Mouse (Mus musculus) liver, embryonic 15.5 days (tissue): ENCODE data around the gene Gpr65. TPM values are rescaled to one million over a fixed set of nuclear protein-coding genes. Genes with fewer than 3 reads are reported as not detected.
"Not testable (repeated sequence)": the region's sequence is repeated elsewhere in the genome, so short reads cannot be mapped to it uniquely, and the experiment has no call there.

Source experiments
- ATAC-seq: fragments of 200-750 bp; cut with Nextera tagmentation; 2 replicates; pipeline ENCODE4 v1.8.0; 2017; ENCODE audit warnings: moderate number of reproducible peaks, mild to moderate bottlenecking, moderate library complexity; ENCODE audit not compliant: insufficient read depth
- H3K27ac ChIP-seq: fragments of 300-500 bp; sonication (generic); replicated peaks from 2 replicates; pipeline ENCODE4 v1.5.1; 2015; ENCODE audit warnings: mild to moderate bottlenecking, inconsistent platforms
- H3K27me3 ChIP-seq: fragments of 300-500 bp; sonication (generic); 2 replicates; pipeline ENCODE4 v1.6.1; 2015; ENCODE audit warnings: mild to moderate bottlenecking, inconsistent platforms
- H3K36me3 ChIP-seq: fragments of 300-500 bp; sonication (generic); replicated peaks from 2 replicates; pipeline ENCODE4 v1.6.1; 2015; ENCODE audit warnings: moderate library complexity, mild to moderate bottlenecking, inconsistent platforms
- H3K4me1 ChIP-seq: fragments of 300-500 bp; sonication (generic); replicated peaks from 2 replicates; pipeline ENCODE4 v1.6.1; 2015; ENCODE audit warnings: inconsistent platforms
- H3K4me2 ChIP-seq: fragments of 300-500 bp; sonication (generic); 2 replicates; pipeline ENCODE4 v1.6.1; 2015; ENCODE audit warnings: moderate library complexity, mild to moderate bottlenecking, inconsistent platforms
- H3K4me3 ChIP-seq: fragments of 300-500 bp; sonication (generic); replicated peaks from 2 replicates; pipeline ENCODE4 v1.5.1; 2015; ENCODE audit warnings: mild to moderate bottlenecking, inconsistent platforms
- H3K9ac ChIP-seq: fragments of 300-500 bp; sonication (generic); 2 replicates; pipeline ENCODE4 v1.6.1; 2015; ENCODE audit warnings: moderate library complexity, mild to moderate bottlenecking, inconsistent platforms
- H3K9me3 ChIP-seq: fragments of 300-500 bp; sonication (generic); replicated peaks from 2 replicates; pipeline ENCODE4 v1.6.1; 2016; ENCODE audit warnings: inconsistent platforms
- WGBS: fragments of 180-500 bp; shearing (Covaris S2); methylation state at CpG from one replicate; pipeline ENCODE4 v1.1.7; 2015; ENCODE audit warnings: mixed read lengths; ENCODE audit not compliant: insufficient replicate concordance; 5-methylcytosine and 5-hydroxymethylcytosine counted together
- polyA plus RNA-seq: library from polyadenylated mRNA; unstranded; fragments of >200 nt; fragmentation: Nextera tagmentation; extraction: Ambion mirVana; gene quantifications from 2 replicates; pipeline ENCODE4 v1.2.1, GENCODE M21; 2015

Gene Gpr65
- polyA plus RNA-seq, 1 experiment from 2014 or later = 3.3 TPM

GRCm38 (mm10) chr12:98322426-98322825 is 54.0 kb downstream of the Gpr65 start:
- no peaks in the 10 kb centered on the region for H3K27me3 ChIP-seq
- H3K4me3 ChIP-seq = no peak overlapping the region
- no peaks in the 10 kb centered on the region for H3K4me1 ChIP-seq
- ATAC-seq = no peak
- H3K27ac ChIP-seq = no peak overlapping the region
- no peak overlapping the region for H3K9ac ChIP-seq
- H3K4me2 ChIP-seq = no peak overlapping the region
- no peaks in the 10 kb centered on the region for H3K36me3 ChIP-seq
- 52% methylated on average over 4 of the region's 4 CpGs for WGBS
- H3K9me3 ChIP-seq = no peaks in the 10 kb centered on the region

DNA sequence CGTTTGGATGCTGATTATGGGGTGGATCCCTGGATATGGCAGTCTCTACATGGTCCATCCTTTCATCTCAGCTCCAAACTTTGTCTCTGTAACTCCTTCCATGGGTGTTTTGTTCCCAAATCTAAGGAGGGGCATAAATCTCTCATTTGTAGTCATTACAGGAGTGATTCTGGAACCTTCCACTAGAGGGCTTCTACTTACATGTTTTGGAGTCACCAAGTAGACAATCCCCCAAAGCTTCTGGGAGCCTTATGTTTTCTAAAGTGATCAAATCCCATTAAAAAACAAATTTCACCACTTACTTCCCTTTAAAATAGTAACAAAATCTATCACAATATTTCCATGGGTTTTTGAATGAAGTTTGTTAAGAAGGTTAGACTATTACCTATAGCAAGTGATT is 55.7 kb downstream of the Gpr65 start:
- not testable (repeated sequence) for H3K9ac ChIP-seq, ATAC-seq, H3K36me3 ChIP-seq, H3K4me2 ChIP-seq, H3K4me3 ChIP-seq, H3K4me1 ChIP-seq, H3K27me3 ChIP-seq, H3K9me3 ChIP-seq, H3K27ac ChIP-seq
- WGBS = no CpG with 5 or more reads among the region's 1 CpGs

Other genes with a start within 250 kb of the Gpr65 start
- gene Galc, start 9.2 kb upstream of the Gpr65 start, polyA plus RNA-seq = 2.2 and 2.6 TPM in 2 replicates